ENCODE assay signal across 18 mouse cellular contexts in the genomic region with DNA sequence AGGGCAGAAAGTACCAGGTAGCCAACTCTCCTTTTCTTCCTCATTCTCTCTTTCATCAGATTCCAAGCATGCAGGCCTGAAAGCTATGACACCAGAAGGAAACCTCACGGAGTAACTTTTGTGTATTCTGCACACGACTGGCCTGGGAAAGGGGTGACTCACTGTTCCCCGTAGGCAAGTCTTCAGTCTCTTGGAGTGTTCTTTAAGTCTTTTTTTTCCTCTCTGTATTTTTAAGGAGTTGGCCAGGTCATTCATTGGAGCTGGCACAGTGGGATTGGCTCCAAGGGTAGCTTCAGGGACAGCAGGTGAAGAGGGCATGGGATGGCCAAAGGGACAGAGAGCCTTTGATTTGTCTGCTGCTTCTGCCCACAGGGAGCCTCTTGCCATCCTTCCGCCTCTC.
"Had no signal": no experiment of that assay in that cellular context is flagged by ENCODE, and none has a peak within 500 bp of the region (broad histone marks: within the 10 kb centered on the region; RNA-seq: fewer than 3 reads in every experiment).

No protein-coding gene starts in this region.

- H3K27ac ChIP-seq: midbrain, embryonic 12.5 days; neural tube, embryonic 13.5 days; neural tube, embryonic 15.5 days had no signal

- H3K36me3 ChIP-seq: midbrain, embryonic 10.5 days; midbrain, embryonic 12.5 days; neural tube, embryonic 13.5 days; neural tube, embryonic 15.5 days had no signal

- H3K4me2 ChIP-seq: lung, embryonic 14.5 days; midbrain, embryonic 12.5 days; neural tube, embryonic 13.5 days; neural tube, embryonic 15.5 days had no signal

- H3K9ac ChIP-seq: lung, embryonic 14.5 days; midbrain, embryonic 12.5 days; neural tube, embryonic 13.5 days; neural tube, embryonic 15.5 days had no signal

- ATAC-seq: midbrain, embryonic 16.5 days had no signal

- DNase-seq: lung, embryonic 14.5 days; lung, postnatal 10 days; lung, postnatal 4 days; midbrain, embryonic 14.5 days; retina, postnatal 1 day; right cerebral cortex, adult 18-20 months; right cerebral cortex, postnatal 25 days; right cerebral cortex, postnatal 4 days; spleen, adult 18-20 months; thymus, adult 18-20 months; thymus, postnatal 14 days; thymus, postnatal 4 days had no signal

- H3K9me3 ChIP-seq: midbrain, embryonic 10.5 days; midbrain, embryonic 12.5 days; neural tube, embryonic 13.5 days; neural tube, embryonic 15.5 days had no signal

- H3K27me3 ChIP-seq: neural tube, embryonic 15.5 days had no signal

- H3K4me3 ChIP-seq: midbrain, embryonic 10.5 days; midbrain, embryonic 12.5 days; myocyte; neural tube, embryonic 13.5 days; neural tube, embryonic 15.5 days had no signal
